ENCODE assay signal across 8 mouse cellular contexts in the genomic region with DNA sequence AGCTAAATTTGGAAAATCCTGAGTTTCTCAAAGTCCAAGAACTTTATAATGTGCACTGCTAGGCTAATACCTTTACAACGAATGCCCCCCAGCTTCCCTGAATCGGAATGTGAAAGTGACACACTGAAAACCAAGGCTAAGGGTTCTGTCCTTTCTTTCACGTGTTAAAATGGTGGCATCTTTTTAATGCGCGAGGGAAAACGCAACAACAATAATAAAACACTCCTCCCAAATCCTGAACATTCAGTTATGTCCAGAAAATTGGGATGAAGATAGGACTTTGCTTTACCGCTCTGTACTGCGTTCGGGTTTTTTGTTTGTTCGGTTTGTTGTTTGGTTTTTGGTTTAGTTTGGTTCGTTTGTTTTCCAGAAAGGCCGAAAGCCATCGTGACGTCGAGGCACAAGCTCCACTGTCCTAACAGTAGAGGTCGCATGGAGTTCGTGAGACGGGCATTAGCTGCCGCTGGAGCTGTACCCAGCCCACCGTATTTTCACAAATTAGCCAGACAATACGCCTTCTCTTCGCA. TPM values are rescaled to one million over a fixed set of nuclear protein-coding genes. Genes with fewer than 3 reads are reported as not detected.
DNase-seq lines count a peak whose midpoint lies in the region; ATAC-seq and TF ChIP-seq lines count a peak whose summit lies in the region.

No protein-coding gene starts in this region.

- DNase-seq in liver, adult 2 months (ENCODE audit: extremely low read depth, low read depth, low spot score) = peak; percentile 83

- peak overlapping the region; percentile 82 for H3K27ac ChIP-seq in bone marrow macrophage, adult 2 months (ENCODE audit: insufficient read depth, low read depth, low read length)
- H3K27ac ChIP-seq in embryonic fibroblast, embryonic 13.5 days (ENCODE audit: insufficient read depth, low read length) = peak overlapping the region; percentile 72
- peak overlapping the region; percentile 99 for H3K27ac ChIP-seq in heart, embryonic 13.5 days (replicated peaks)
- peak overlapping the region; percentile 98 for H3K27ac ChIP-seq in kidney, embryonic 16.5 days (ENCODE audit: low read length)
- peak overlapping the region; percentile 88 for H3K27ac ChIP-seq in liver, adult 2 months (replicated peaks; ENCODE audit: insufficient read depth, low read depth, low read length)
- peak overlapping the region; percentile 96 for H3K27ac ChIP-seq in stomach, embryonic 14.5 days (ENCODE audit: low read length)

- H3K4me1 ChIP-seq in bone marrow macrophage, adult 2 months (ENCODE audit: control insufficient read depth, insufficient read depth, low read length) = peaks cover 9% of the 10 kb centered on the region
- no peaks in the 10 kb centered on the region for H3K4me1 ChIP-seq in embryonic fibroblast, embryonic 13.5 days (ENCODE audit: control insufficient read depth, insufficient read depth, low read length)
- peaks cover 17% of the 10 kb centered on the region for H3K4me1 ChIP-seq in heart, embryonic 13.5 days
- peaks cover 14% of the 10 kb centered on the region; the same call in 1 of the 2 replicates for H3K4me1 ChIP-seq in kidney, embryonic 16.5 days (ENCODE audit: insufficient read depth, low read length)
- H3K4me1 ChIP-seq in liver, adult 2 months (ENCODE audit: control insufficient read depth, insufficient read depth, low read length) = no peaks in the 10 kb centered on the region; the same call in 1 of the 2 replicates
- 0 out of 2 replicates have a peak, but pooled peaks cover 4% of the 10 kb centered on the region for H3K4me1 ChIP-seq in stomach, embryonic 14.5 days (ENCODE audit: control insufficient read depth, insufficient read depth, low read length)

- WGBS in heart, embryonic 13.5 days = 3% methylated on average over 22 of the region's 22 CpGs
- under 1% methylated on average over 22 of the region's 22 CpGs for WGBS in kidney, embryonic 16.5 days
- WGBS in liver, adult 2 months = under 1% methylated on average over 22 of the region's 22 CpGs
- under 1% methylated on average over 22 of the region's 22 CpGs for WGBS in stomach, embryonic 14.5 days

- H3K36me3 ChIP-seq in C2C12 (ENCODE audit: control insufficient read depth, insufficient read depth) = no peaks in the 10 kb centered on the region
- H3K36me3 ChIP-seq in heart, embryonic 13.5 days = no peaks in the 10 kb centered on the region
- no peaks in the 10 kb centered on the region for H3K36me3 ChIP-seq in kidney, embryonic 16.5 days (ENCODE audit: insufficient read depth, low read length)
- no peaks in the 10 kb centered on the region for H3K36me3 ChIP-seq in liver, adult 2 months (ENCODE audit: control insufficient read depth, insufficient read depth, low read length)
- H3K36me3 ChIP-seq in stomach, embryonic 14.5 days (ENCODE audit: control insufficient read depth, insufficient read depth, low read length) = no peaks in the 10 kb centered on the region

- peak; percentile 38 for TF ChIP-seq CTCF in C2C12 (IDR thresholded peaks at IDR 0.05; ENCODE audit: control insufficient read depth, insufficient read depth, insufficient read length)
- TF ChIP-seq CTCF in bone marrow macrophage, adult 2 months (IDR thresholded peaks at IDR 0.05; ENCODE audit: low read depth, low read length) = peak; percentile 43; the same call in 1 of the 2 replicates
- peak; percentile 88 for TF ChIP-seq CTCF in embryonic fibroblast, embryonic 13.5 days (IDR thresholded peaks at IDR 0.05; ENCODE audit: borderline replicate concordance, insufficient read depth, low read length)
- TF ChIP-seq CTCF in liver, adult 2 months (IDR thresholded peaks at IDR 0.05; ENCODE audit: low read depth, low read length) = peak; percentile 87

- H3K4me3 ChIP-seq in C2C12 (ENCODE audit: insufficient read depth, poor library complexity, severe bottlenecking) = peak overlapping the region; percentile 47
- peak overlapping the region; percentile 76 for H3K4me3 ChIP-seq in bone marrow macrophage, adult 2 months (ENCODE audit: insufficient read depth, low read length)
- H3K4me3 ChIP-seq in embryonic fibroblast, embryonic 13.5 days (ENCODE audit: insufficient read depth, low read length) = peak overlapping the region; percentile 46
- H3K4me3 ChIP-seq in heart, embryonic 13.5 days = peak overlapping the region; percentile 78
- H3K4me3 ChIP-seq in kidney, embryonic 16.5 days (ENCODE audit: low read length) = peak overlapping the region; percentile 73
- H3K4me3 ChIP-seq in liver, adult 2 months (ENCODE audit: insufficient read depth, low read depth, low read length) = peak overlapping the region; percentile 89
- peak overlapping the region; percentile 41 for H3K4me3 ChIP-seq in stomach, embryonic 14.5 days (ENCODE audit: low read depth, low read length)

- no peak for ATAC-seq in heart, embryonic 13.5 days (ENCODE audit: extremely low read depth, insufficient number of reproducible peaks, low FRiP score, low TSS enrichment)
- ATAC-seq in kidney, embryonic 16.5 days (ENCODE audit: low FRiP score, low TSS enrichment) = peak; percentile 73; the same call in 1 of the 2 replicates
- ATAC-seq in monocyte, adult 5-6 weeks (replicated peaks; ENCODE audit: insufficient number of reproducible peaks, low FRiP score, low TSS enrichment, poor library complexity, severe bottlenecking) = peak; percentile 76
- ATAC-seq in stomach, embryonic 14.5 days (ENCODE audit: insufficient number of reproducible peaks, insufficient read depth, low FRiP score, low read depth) = peak; percentile 71

- peak overlapping the region; percentile 73 for H3K4me2 ChIP-seq in heart, embryonic 13.5 days
- H3K4me2 ChIP-seq in kidney, embryonic 16.5 days (replicated peaks; ENCODE audit: low read depth, low read length) = peak overlapping the region; percentile 59
- H3K4me2 ChIP-seq in stomach, embryonic 14.5 days (replicated peaks; ENCODE audit: low read depth, low read length) = peak overlapping the region; percentile 45

- no peaks in the 10 kb centered on the region for H3K9me3 ChIP-seq in heart, embryonic 13.5 days
- H3K9me3 ChIP-seq in kidney, embryonic 16.5 days (ENCODE audit: low read length) = no peaks in the 10 kb centered on the region
- no peaks in the 10 kb centered on the region for H3K9me3 ChIP-seq in stomach, embryonic 14.5 days (ENCODE audit: control insufficient read depth, low read depth, low read length)

- H3K79me2 ChIP-seq in C2C12 (ENCODE audit: control insufficient read depth, insufficient read depth) = no peaks in the 10 kb centered on the region
- H3K79me2 ChIP-seq in liver, adult 2 months (ENCODE audit: control insufficient read depth, insufficient read depth, low read length) = no peaks in the 10 kb centered on the region

- peak overlapping the region; percentile 93 for H3K9ac ChIP-seq in heart, embryonic 13.5 days
- peak overlapping the region; percentile 88 for H3K9ac ChIP-seq in kidney, embryonic 16.5 days (replicated peaks; ENCODE audit: low read length)
- peak overlapping the region; percentile 86 for H3K9ac ChIP-seq in liver, adult 2 months (ENCODE audit: low read depth, low read length)
- H3K9ac ChIP-seq in stomach, embryonic 14.5 days (replicated peaks; ENCODE audit: low read depth, low read length) = peak overlapping the region; percentile 34

- no peak for TF ChIP-seq POLR2A in bone marrow macrophage, adult 2 months (IDR thresholded peaks at IDR 0.05; ENCODE audit: borderline replicate concordance, low read depth, low read length)
- TF ChIP-seq POLR2A in embryonic fibroblast, embryonic 13.5 days (IDR thresholded peaks at IDR 0.05; ENCODE audit: low read depth, low read length) = peak; percentile 45
- TF ChIP-seq POLR2A in liver, adult 2 months (IDR thresholded peaks at IDR 0.05; ENCODE audit: extremely low read depth, insufficient read depth, low read length) = no peak

- no peaks in the 10 kb centered on the region for H3K27me3 ChIP-seq in C2C12 (ENCODE audit: control insufficient read depth, insufficient read depth, insufficient read length)
- H3K27me3 ChIP-seq in heart, embryonic 13.5 days (replicated peaks) = no peaks in the 10 kb centered on the region
- no peaks in the 10 kb centered on the region for H3K27me3 ChIP-seq in kidney, embryonic 16.5 days (ENCODE audit: insufficient read depth, low read length)
- H3K27me3 ChIP-seq in liver, adult 2 months (ENCODE audit: control insufficient read depth, insufficient read depth, low read length) = no peaks in the 10 kb centered on the region
- no peaks in the 10 kb centered on the region for H3K27me3 ChIP-seq in stomach, embryonic 14.5 days (ENCODE audit: control insufficient read depth, insufficient read depth, low read length)

- peak overlapping the region; percentile 95 for H3ac ChIP-seq in C2C12 (ENCODE audit: control insufficient read depth, insufficient read length, low read depth)

- H3K79me3 ChIP-seq in C2C12 (ENCODE audit: low read depth) = no peaks in the 10 kb centered on the region

TF ChIP-seq in C2C12, 6 proteins besides CTCF, POLR2A, EP300 and RAD21 (continues in another document):
- TF ChIP-seq MYOD1 (IDR thresholded peaks at IDR 0.05; ENCODE audit: control insufficient read depth, insufficient read length, low read depth) (no peak), MYOG (IDR thresholded peaks at IDR 0.05; ENCODE audit: control insufficient read depth, extremely low read depth, insufficient read length) (no peak), USF1 (IDR thresholded peaks at IDR 0.05; ENCODE audit: low read depth) (no peak)

RNA-seq across cellular contexts. Expression of gene Gsta4, which starts 6.3 kb away (rescaled TPM):
- polyA plus RNA-seq in C2C12 (2012; fragmentation: generic; extraction: Trizol) = 102 TPM
- not detected in 2 replicates for polyA plus RNA-seq in bone marrow macrophage, adult 2 months (2012; ENCODE audit: insufficient read depth, insufficient read length, missing spikeins)
- 17.4 and 36.2 TPM in 2 replicates for polyA plus RNA-seq in embryonic fibroblast, embryonic 13.5 days (2011; ENCODE audit: insufficient read length, low read depth, missing spikeins)
- 62.7 and 72.4 TPM in 2 replicates for polyA plus RNA-seq in heart, embryonic 13.5 days (2015; fragmentation: Nextera tagmentation; extraction: Ambion mirVana)
- polyA plus RNA-seq in kidney, embryonic 16.5 days (2015; fragmentation: Nextera tagmentation; extraction: Ambion mirVana) = 134 and 150 TPM in 2 replicates
- total RNA-seq in liver, adult 2 months (2014; rRNA removed) = 137 and 139 TPM in 2 replicates
- 45.2 and 46.5 TPM in 2 replicates for polyA plus RNA-seq in liver, adult 2 months (2012; rRNA removed)
- total RNA-seq in monocyte, adult 5-6 weeks (2017) = 0.68 TPM in 1 of 3 replicates, not detected in the others
- polyA plus RNA-seq in stomach, embryonic 14.5 days (2014; fragmentation: Nextera tagmentation; extraction: Ambion mirVana) = 478 and 492 TPM in 2 replicates

RNA-seq across cellular contexts. Expression of gene Gsta1, which starts 54.2 kb away (rescaled TPM):
- 5.2 TPM for polyA plus RNA-seq in C2C12 (2012; fragmentation: generic; extraction: Trizol)
- polyA plus RNA-seq in bone marrow macrophage, adult 2 months (2012; ENCODE audit: insufficient read depth, insufficient read length, missing spikeins) = not detected in 2 replicates
- not detected in 2 replicates for polyA plus RNA-seq in embryonic fibroblast, embryonic 13.5 days (2011; ENCODE audit: insufficient read length, low read depth, missing spikeins)
- not detected in 2 replicates for polyA plus RNA-seq in heart, embryonic 13.5 days (2015; fragmentation: Nextera tagmentation; extraction: Ambion mirVana)
- polyA plus RNA-seq in kidney, embryonic 16.5 days (2015; fragmentation: Nextera tagmentation; extraction: Ambion mirVana) = 2.8 TPM in 2 replicates
- 6.1 and 42.4 TPM in 2 replicates for total RNA-seq in liver, adult 2 months (2014; rRNA removed)
- 1.0 and 2.8 TPM in 2 replicates for polyA plus RNA-seq in liver, adult 2 months (2012; rRNA removed)
- total RNA-seq in monocyte, adult 5-6 weeks (2017) = not detected in 3 replicates
- polyA plus RNA-seq in stomach, embryonic 14.5 days (2014; fragmentation: Nextera tagmentation; extraction: Ambion mirVana) = 9.6 and 9.7 TPM in 2 replicates

Comparison
In these comparisons a context has a peak if more than half of its experiments do, and no peak if none do; other contexts are left out.
1. CTCF ChIP-seq: peak in every context shown above with its lines; median percentile 88 in embryonic fibroblast, embryonic 13.5 days; 87 in liver, adult 2 months; 43 in bone marrow macrophage, adult 2 months; 38 in C2C12.
2. H3K9ac ChIP-seq: peak in every context shown above with its lines; median percentile 93 in heart, embryonic 13.5 days; 88 in kidney, embryonic 16.5 days; 86 in liver, adult 2 months; 34 in stomach, embryonic 14.5 days.
3. RNA of gene Gsta4, which starts 6.3 kb away (polyA plus RNA-seq): 478 to 492 TPM in stomach, embryonic 14.5 days, 134 to 150 TPM in kidney, embryonic 16.5 days, 102 TPM in C2C12 (single experiment), 62.7 to 72.4 TPM in heart, embryonic 13.5 days, 45.2 to 46.5 TPM in liver, adult 2 months and 17.4 to 36.2 TPM in embryonic fibroblast, embryonic 13.5 days; not detected in bone marrow macrophage, adult 2 months; every median in the first group is over 10 times any median in the second.
4. Peak in every context shown above with its lines, with median percentiles within 50 percentile points of each other: H3K4me3 ChIP-seq, H3K27ac ChIP-seq and H3K4me2 ChIP-seq.